Mouse (Mus musculus) embryonic fibroblast, embryonic 13.5 days (primary cell): ENCODE data around the gene Prr23a1.

Source experiments
- CTCF ChIP-seq: IDR thresholded peaks from 2 replicates; pipeline ENCODE4 v1.5.1; 2011; ENCODE audit warnings: mild to moderate bottlenecking, control low read depth, low read length, moderate library complexity, borderline replicate concordance; ENCODE audit not compliant: insufficient read depth
- POLR2A ChIP-seq: IDR thresholded peaks from 2 replicates; pipeline ENCODE4 v1.6.1; 2011; ENCODE audit warnings: low read depth, mild to moderate bottlenecking, control low read depth, low read length, moderate library complexity

DNA sequence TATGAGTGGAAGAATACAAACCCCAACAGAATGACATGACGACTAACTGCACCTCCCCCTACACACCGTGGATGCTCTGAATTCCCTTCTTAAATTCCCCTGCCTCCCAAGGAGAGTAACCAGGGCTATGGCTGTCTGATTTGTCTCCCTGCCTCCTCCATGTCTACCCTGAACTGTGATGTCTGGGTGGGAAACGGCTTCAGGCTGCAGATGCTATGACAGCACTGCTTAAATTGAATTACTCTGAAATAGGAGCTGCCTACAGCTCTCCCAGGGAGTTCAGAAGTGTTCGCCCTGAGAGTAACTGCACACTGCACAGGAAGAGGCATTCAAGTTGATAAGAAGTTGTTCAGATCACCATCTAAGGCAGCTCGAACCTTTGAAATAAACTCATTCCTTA lies 12.8 kb upstream of the Prr23a1 start:
- no peak for TF ChIP-seq CTCF
- no peak for TF ChIP-seq POLR2A
